Mouse (Mus musculus) cortical plate, adult 2 months (tissue): Measurements from ENCODE around the gene Klk1b26. TPM values are rescaled to one million over a fixed set of nuclear protein-coding genes. Genes with fewer than 3 reads are reported as not detected.

ENCODE experiments used
- polyA plus RNA-seq: library from polyadenylated mRNA; depleted of rRNA; stranded (reverse); fragments of >200 nt; gene quantifications from 2 replicates; pipeline ENCODE4 v1.2.3, GENCODE M21; 2012; rRNA removed

The Klk1b26 gene
- polyA plus RNA-seq, 1 experiment: not detected

Other genes with a start within 250 kb of the Klk1b26 start
- gene Klk12, start 243.3 kb upstream of the Klk1b26 start, polyA plus RNA-seq: not detected in 2 replicates
- not detected in 2 replicates for gene Klk11, start 237.6 kb upstream of the Klk1b26 start, polyA plus RNA-seq
- 0.27 and 0.32 TPM in 2 replicates for gene Klk10, start 231.1 kb upstream of the Klk1b26 start, polyA plus RNA-seq
- 0.11 TPM in 1 of 2 replicates, not detected in the other for gene Klk9, start 220.3 kb upstream of the Klk1b26 start, polyA plus RNA-seq
- gene Klk8, start 214.6 kb upstream of the Klk1b26 start, polyA plus RNA-seq: 3.1 and 7.6 TPM in 2 replicates
- 0.11 TPM in 1 of 2 replicates, not detected in the other for gene Klk7, start 200.9 kb upstream of the Klk1b26 start, polyA plus RNA-seq
- 4.9 and 11.6 TPM in 2 replicates for gene Klk6, start 187.7 kb upstream of the Klk1b26 start, polyA plus RNA-seq
- not detected in 2 replicates for gene Klk5, start 170.2 kb upstream of the Klk1b26 start, polyA plus RNA-seq
- not detected in 2 replicates for gene Klk4, start 131.0 kb upstream of the Klk1b26 start, polyA plus RNA-seq
- not detected in 2 replicates for gene Klk15, start 78.4 kb upstream of the Klk1b26 start, polyA plus RNA-seq
- gene Klk1b8, start 61.5 kb upstream of the Klk1b26 start, polyA plus RNA-seq: not detected in 2 replicates
- not detected in 2 replicates for gene Klk1b1, start 45.4 kb upstream of the Klk1b26 start, polyA plus RNA-seq
- gene Klk1b9, start 36.1 kb upstream of the Klk1b26 start, polyA plus RNA-seq: not detected in 2 replicates
- gene Klk1b11, start 16.3 kb upstream of the Klk1b26 start, polyA plus RNA-seq: not detected in 2 replicates
- not detected in 2 replicates for gene Klk1b27, start 40.1 kb downstream of the Klk1b26 start, polyA plus RNA-seq
- not detected in 2 replicates for gene Klk1b21, start 90.2 kb downstream of the Klk1b26 start, polyA plus RNA-seq
- gene Klk1b22, start 100.5 kb downstream of the Klk1b26 start, polyA plus RNA-seq: not detected in 2 replicates
- gene Klk1b16, start 124.6 kb downstream of the Klk1b26 start, polyA plus RNA-seq: not detected in 2 replicates
- not detected in 2 replicates for gene Klk1b24, start 176.1 kb downstream of the Klk1b26 start, polyA plus RNA-seq
- gene Klk1b3, start 186.0 kb downstream of the Klk1b26 start, polyA plus RNA-seq: 0.13 and 0.15 TPM in 2 replicates
- gene Klk1b4, start 195.3 kb downstream of the Klk1b26 start, polyA plus RNA-seq: not detected in 2 replicates
- not detected in 2 replicates for gene Klk1b5, start 203.8 kb downstream of the Klk1b26 start, polyA plus RNA-seq
- not detected in 2 replicates for gene Klk1, start 213.2 kb downstream of the Klk1b26 start, polyA plus RNA-seq
- gene Gm36864, start 224.0 kb downstream of the Klk1b26 start, polyA plus RNA-seq: not detected in 2 replicates
- gene 1700028J19Rik, start 234.5 kb downstream of the Klk1b26 start, polyA plus RNA-seq: 2.3 and 2.9 TPM in 2 replicates
- 105 TPM in 2 replicates for gene 2410002F23Rik, start 234.6 kb downstream of the Klk1b26 start, polyA plus RNA-seq
- not detected in 2 replicates for gene Acp4, start 245.2 kb downstream of the Klk1b26 start, polyA plus RNA-seq
- not detected in 2 replicates for gene Gm15517, start 249.3 kb downstream of the Klk1b26 start, polyA plus RNA-seq